Mouse (Mus musculus): ENCODE measurements around the gene Nkiras2.
A peak's percentile ranks its signal among the peaks of the same experiment; 100 is the strongest.
"Not testable (repeated sequence)": the region's sequence is repeated elsewhere in the genome, so short reads cannot be mapped to it uniquely, and the experiment has no call there.

The Nkiras2 gene

GRCm38 (mm10) chr11:100618761-100619484 is at the start of gene Nkiras2:
Nkiras2 (plus strand) TSS chr11:100619244.
- peak; percentile 30 for DNase-seq (ENCODE audit: low read depth, low spot score)

DNA sequence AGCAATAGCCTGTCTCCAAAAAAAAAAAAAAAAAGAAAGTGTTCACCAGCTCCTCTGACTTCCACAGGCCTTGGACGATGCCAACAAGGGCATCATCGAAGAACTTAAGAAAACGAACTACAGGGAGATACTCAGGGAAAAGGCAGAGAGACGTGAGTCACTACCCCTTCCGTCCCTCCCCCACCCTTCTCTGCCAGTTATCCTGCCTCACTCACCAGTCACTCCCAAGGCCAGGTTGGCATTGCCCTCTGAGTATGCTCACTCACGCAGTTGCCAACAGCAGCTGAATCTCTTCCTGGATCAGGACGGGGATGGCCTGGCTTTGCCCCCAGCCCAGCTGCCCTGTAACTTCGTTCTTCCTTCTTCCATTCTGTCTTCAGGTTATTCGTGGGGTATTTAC is 49.3 kb upstream of the Nkiras2 start:
- DNase-seq (ENCODE audit: low read depth, low spot score): no peak

- peak; percentile 64 for DNase-seq (ENCODE audit: low read depth, low spot score)
These were observed 48.4 kb upstream of the Nkiras2 start for GRCm38 (mm10) chr11:100570430-100571201.

DNA sequence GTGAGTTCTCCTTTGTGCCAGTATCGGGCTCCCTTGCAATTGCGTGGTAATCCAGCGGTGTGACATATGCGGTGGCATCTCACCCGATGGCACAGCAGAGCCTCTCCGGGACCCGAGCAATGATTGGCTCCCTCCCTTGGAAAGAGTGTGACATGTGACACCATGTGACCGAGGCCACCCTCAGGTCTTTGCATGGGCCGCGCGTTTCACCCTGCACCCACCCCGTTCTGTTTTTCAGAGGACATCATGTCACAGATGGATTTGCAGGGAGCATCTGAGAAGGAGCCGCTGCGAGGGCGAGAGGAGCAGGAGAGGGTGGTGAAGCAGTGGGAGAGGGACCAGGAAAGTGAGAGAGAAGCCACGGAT is 47.9 kb upstream of the Nkiras2 start:
- no peak for DNase-seq (ENCODE audit: low read depth, low spot score)

- no peak for DNase-seq (ENCODE audit: low read depth, low spot score)
These were observed 44.9 kb upstream of the Nkiras2 start for GRCm38 (mm10) chr11:100574188-100574587.

DNA sequence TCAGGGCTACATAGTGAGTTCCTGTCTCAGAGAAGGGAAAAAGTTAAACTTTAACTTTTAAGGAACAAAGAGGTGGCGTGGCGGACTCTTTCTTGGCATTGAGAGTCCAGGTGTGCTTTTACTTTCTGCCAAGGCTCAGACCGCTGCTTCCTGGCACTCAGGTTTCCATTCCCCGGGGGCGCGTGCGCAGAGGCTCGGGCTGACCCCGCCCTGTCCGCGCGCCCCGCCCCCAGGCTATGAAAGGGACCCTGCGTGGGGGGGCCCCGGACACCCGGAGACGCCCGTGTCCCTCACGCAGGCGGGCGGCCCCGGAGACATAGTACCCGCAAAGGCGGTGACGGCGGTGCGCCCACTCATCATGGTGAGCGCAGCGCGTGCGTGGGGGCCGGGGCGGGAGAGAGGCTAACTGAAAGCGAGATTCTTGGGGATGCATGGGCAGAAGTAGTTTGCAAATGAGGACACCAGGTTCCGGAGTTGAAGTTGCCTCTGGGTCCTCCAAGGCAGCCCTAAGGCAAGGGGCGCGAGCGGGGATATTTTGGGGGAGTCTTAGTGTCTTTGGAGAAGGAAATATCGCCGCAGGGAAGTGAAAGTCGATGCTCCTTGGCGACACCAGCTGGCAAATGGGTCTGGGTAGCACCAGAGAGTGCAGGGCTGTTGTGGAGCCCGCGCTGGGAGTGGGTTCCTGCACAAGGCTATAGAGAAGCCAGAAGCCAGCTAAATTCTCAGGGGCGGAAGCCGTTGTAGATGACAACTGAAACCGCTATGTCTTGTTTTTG is 44.1 kb upstream of the Nkiras2 start, which contains the start of gene Cnp:
Gene Cnp, plus strand, starts transcription at position 197 of the 776 bp plus-strand sequence.
- no peak for DNase-seq (ENCODE audit: low read depth, low spot score)

- no peak for DNase-seq (ENCODE audit: low read depth, low spot score)
These were observed 43.6 kb upstream of the Nkiras2 start for GRCm38 (mm10) chr11:100575484-100575855.

DNA sequence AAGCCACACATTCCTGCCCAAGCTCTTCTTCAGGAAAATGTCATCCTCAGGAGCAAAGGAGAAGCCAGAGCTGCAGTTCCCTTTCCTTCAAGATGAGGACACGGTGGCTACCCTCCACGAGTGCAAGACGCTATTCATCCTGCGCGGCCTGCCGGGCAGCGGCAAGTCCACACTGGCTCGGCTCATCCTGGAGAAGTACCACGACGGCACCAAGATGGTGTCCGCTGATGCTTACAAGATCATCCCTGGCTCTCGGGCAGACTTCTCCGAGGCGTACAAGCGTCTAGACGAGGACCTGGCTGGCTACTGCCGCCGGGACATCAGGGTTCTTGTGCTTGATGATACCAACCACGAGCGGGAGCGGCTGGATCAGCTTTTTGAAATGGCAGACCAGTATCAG is 42.8 kb upstream of the Nkiras2 start:
- no peak for DNase-seq (ENCODE audit: low read depth, low spot score)

DNA sequence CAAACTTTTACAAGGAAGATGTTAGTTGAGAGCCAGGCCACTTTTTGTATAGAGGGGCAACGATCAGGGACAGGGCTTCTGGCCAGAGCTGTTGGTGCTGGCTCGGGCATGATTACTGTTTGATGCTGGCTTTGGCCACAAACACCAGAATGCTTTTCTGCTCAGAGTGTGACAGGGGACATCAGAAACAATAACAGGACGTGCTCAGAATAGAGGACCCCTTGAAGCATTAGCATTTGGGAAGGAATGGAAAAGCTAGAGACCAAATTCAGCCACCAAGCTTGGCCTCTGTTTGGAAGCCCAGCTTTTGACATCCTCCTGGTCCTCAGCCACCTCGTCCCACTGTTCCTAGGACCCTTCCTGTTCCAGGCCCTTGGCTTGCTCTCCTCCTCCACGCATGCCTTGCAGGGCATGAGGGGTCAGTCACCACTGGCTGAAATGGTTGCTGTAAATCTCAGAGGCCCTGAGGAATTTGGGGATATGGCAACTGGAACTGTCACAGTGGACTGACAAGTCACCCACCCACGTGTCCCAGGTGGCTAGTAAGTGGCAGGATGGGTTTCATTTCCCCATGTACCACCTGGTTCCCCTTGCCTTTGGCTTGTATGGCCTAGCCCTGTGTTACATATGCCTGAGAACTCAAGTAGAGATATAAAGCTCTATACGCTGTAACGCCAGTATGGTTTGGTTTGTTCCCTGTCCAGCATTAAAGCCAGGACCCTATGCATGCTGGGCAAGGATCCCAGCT is 41.0 kb upstream of the Nkiras2 start:
- no peak for DNase-seq (ENCODE audit: low read depth, low spot score)

- DNase-seq (ENCODE audit: low read depth, low spot score): no peak
These were observed 39.8 kb upstream of the Nkiras2 start for GRCm38 (mm10) chr11:100579116-100579799.

- DNase-seq (ENCODE audit: low read depth, low spot score): no peak
These were observed 38.8 kb upstream of the Nkiras2 start for GRCm38 (mm10) chr11:100580275-100580674.

DNA sequence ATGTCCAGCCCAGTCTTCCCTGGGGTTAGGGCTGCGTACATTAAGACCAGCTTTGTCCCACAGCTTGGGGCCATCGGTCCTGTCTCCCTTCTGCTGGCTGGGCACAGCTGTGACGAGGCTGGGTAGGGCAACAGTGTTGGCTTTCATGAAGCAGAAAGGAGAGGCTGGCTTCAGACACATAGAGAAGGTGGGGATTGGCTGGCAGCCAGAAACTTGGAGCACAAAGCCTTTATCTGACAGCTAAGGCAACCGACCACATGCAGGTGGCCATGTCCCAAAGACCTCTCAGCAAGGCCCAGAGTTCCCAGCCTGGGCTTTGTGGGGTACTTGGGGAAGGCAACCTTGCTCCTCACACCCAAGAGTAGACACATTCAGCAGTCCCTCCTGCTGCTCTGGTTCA is 37.3 kb upstream of the Nkiras2 start:
- DNase-seq (ENCODE audit: low read depth, low spot score): no peak

DNA sequence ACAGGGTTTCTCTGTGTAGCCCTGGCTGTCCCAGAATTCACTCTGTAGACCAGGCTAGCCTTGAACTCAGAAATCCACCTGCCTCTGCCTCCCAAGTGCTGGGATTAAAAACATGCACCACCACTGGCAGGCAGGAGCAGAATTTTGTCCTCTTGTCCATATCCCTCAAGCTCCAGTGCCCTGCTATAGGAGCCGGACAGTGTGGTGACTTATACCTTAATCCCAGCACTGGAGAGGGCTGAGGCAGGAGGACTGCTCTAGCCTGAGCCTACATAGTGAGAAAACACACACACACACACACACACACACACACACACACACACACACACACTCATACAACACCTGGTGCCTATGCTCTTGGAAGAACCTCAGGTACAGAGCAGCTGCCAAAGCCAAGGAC is 36.6 kb upstream of the Nkiras2 start:
- DNase-seq (ENCODE audit: low read depth, low spot score): not testable (repeated sequence)

DNA sequence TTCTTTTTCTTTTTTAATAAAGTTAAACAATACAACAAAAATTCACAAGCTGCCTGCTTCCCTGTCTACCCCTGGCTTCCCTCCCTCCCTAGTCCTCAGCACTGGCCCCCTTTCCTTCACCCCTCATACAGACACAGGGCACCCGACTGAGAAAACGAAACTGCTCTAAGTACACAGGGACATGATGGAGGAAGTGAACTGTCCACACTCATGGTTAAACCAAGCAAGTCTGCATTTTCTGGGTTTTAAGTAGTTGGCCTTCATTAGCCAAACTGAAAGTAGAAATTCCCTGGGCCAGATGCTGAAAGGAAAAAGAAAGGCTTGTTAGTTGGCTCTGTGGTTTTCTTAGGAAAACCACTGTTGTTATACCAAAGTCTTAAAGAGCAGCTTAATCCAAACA is 36.2 kb upstream of the Nkiras2 start:
- DNase-seq (ENCODE audit: low read depth, low spot score): no peak

- no peak for DNase-seq (ENCODE audit: low read depth, low spot score)
These were observed 34.5 kb upstream of the Nkiras2 start for GRCm38 (mm10) chr11:100584561-100584961.

DNA sequence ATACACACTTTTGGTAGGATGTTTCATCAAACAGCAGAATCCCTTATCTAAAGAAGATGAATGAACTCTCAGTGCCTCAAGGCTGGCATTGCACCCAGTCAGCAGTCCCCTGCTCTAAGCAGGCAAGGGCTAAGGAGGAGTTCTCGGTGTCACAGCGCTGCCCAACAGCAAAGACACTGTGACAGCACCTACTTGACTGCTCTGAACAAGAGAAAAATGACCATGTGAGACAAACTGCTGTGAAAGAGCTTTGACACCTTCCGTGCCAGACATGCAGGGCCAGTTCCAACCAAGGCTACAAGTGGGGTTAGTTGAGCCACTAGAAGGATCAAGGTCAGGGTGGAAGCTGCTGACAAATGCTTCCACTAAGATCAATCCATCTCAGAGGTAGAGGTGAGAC is 33.9 kb upstream of the Nkiras2 start:
- DNase-seq (ENCODE audit: low read depth, low spot score): no peak

DNA sequence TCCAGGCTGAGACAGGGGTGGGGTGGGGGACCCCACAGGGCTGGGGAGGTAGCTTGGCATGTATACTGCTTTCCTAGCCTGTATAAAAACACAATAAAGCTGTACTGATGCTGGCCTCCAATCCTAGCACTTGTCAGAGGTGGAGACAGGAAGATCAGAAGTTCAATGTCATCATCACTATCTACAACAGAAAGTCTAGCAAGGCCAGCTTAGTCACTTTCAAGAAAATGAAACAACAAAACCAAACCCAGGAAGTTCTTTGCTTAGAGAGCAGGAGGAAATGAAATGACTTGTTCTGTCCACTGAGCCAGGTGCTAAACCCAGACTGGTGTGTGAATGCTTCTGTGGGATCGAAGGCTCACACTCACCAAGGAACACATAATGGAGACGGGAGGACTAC is 30.6 kb upstream of the Nkiras2 start:
- DNase-seq (ENCODE audit: low read depth, low spot score): no peak

DNA sequence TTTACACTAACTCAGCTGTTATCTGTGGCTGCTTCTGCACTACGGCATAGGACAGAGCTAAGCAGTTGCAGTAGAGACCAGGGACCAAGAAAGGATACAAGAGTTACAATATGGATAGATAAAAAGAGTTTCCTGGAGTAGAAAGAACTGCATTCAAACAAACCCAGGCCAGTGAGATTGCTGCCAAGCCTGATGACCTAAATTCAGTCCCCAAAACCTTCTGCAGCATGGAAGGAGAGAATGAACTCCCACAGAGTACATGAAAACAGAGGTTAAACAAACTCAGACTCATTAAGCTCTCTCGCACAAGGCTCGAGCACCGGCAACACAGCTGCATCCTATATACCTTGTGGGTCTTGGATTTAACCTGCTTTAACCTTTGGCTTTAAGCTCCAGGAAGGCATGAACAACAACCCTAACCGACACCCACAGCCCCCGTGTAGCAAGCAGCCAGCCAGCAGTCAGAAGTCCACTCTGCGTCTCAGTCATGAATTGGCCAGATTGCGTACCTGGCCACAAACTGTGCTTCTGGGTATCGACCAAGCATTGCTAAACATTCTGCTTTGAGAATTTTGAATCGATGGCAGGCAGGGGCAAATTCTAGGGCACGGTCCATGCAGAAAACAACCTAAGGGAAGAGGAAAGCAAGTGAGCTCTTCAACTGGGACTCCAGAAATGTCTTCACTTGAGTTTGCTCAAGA is 26.5 kb upstream of the Nkiras2 start:
- DNase-seq (ENCODE audit: low read depth, low spot score): no peak

DNA sequence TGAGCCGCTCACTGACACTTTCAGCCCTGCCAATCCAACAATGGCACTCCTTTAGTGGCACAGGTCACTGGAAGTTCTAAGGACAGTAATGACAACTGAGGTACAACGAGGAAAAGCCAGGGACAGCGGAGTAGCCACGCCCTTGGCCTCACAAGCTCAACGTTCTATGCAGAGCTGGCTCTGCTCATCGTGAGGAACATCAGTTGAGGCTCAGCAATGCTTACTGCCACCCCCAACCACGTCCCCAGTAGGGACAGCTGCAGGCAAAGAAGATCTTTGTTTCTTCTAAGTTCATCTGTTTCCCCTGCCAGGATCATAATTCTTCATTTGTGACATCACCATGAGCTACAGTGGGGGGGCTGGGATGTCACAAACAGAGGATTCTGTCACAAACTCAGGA is 24.4 kb upstream of the Nkiras2 start:
- DNase-seq (ENCODE audit: low read depth, low spot score): no peak

DNA sequence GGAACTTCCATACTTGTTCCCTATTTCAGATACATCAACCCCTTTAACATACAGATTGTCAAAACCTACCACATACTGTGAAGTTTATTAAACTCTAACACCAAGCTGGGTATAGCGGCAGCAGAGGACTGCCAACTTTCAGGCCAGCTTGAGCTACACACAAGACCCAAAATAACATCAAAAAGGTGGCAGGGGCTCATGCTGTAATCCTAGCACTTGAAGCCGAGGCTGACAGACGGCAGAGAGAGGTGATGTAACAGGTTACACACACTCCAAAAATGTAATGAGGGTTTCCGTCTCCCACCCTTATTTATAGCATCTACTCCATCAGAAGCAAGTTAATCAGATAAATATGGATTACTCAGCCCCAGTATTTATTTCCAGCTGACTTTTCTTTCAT is 23.5 kb upstream of the Nkiras2 start:
- no peak for DNase-seq (ENCODE audit: low read depth, low spot score)

GRCm38 (mm10) chr11:100598074-100598473 is 21.0 kb upstream of the Nkiras2 start:
- DNase-seq (ENCODE audit: low read depth, low spot score): no peak

Data from brain, embryonic 18.5 days (tissue).